Mouse (Mus musculus): ENCODE data around the gene Dnase2a. TPM values are rescaled to one million over a fixed set of nuclear protein-coding genes. Genes with fewer than 3 reads are reported as not detected.
"Not testable (repeated sequence)": the region's sequence is repeated elsewhere in the genome, so short reads cannot be mapped to it uniquely, and the experiment has no call there.

Dnase2a gene
- total RNA-seq, 2 experiments from 2014 or later = 5.7 to 6.2 TPM

DNA sequence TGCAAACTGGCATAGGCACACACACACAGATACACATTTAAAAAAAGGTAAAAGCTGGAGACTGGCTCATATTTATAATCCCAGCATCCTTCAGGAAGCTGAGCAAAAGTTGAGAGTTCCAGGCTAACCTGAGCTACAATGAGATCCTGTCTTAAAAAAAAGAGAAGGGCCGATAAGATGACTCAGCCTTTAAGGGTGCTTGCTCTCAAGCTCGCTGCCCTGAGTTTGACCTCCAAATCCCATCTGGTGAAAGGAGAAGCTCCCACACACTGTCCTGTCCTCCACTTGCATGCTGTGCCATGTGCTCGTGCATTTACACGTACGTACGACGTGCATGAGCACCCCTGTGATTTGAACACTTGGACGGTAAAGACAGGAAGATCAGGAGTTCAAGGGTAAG lies 867 bp upstream of the Dnase2a start:
- DNase-seq = no peak

DNA sequence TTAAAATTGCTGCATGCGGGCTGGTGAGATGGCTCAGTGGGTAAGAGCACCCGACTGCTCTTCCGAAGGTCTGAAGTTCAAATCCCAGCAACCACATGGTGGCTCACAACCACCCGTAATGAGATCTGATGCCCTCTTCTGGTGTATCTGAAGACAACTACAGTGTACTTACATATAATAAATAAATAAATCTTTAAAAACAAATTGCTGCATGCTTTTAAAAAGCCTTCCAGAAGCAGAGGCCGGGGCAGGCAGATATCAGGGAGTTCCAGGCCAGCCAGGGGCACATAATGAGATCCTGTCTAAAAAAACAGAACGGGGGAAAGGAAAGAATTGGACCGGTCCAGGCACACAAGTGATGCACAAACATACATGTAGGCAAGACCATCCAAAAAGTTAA lies 381 bp upstream of the Dnase2a start:
- not testable (repeated sequence) for DNase-seq

DNA sequence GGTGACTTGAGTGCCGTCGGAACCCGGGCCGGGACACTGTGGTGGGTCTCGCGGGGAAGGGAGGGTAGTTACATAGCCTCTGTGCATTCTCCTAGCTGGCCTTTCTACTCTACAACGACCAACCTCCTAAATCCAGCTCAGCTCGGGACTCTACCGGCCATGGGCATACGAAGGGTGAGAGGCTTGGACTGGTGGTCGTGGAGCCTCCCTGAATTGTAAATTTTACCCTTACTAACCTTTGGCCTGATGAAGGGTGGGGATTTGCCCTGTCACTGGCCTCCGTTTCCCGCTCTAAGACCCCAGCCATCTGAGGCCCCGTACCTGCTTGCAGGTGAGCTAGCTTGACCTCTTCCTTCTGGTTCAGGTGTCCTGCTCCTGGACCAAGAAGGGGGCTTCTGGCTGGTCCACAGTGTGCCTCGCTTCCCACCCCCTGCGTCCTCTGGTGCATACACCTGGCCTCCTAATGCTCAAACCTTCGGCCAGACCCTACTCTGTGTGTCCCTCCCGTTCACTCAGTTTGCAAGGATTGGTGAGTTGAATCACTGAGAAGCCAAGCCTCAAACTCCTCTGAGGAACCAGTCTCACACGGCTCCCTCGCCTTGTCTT lies 905 bp downstream of the Dnase2a start:
- DNase-seq = no peak

DNA sequence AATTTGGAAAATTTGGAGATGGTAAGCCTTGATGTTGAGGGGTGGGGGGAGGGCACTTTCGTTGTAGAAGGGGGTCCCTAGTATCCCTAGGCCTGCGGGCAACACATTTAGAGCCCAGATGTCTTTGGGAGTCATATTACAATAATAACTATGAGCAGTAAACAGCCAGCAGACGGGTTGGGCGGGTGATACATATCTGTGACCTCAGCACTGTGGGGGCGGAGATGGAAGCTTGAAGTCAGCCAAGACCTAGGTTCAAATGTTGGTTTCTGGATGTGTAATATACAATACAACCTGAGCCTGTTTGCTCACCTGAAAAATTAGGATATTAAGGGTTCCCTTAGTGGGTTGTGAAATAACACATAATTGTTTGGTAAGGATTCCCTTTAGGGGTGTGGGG lies 1.6 kb downstream of the Dnase2a start:
- DNase-seq = no peak

DNA sequence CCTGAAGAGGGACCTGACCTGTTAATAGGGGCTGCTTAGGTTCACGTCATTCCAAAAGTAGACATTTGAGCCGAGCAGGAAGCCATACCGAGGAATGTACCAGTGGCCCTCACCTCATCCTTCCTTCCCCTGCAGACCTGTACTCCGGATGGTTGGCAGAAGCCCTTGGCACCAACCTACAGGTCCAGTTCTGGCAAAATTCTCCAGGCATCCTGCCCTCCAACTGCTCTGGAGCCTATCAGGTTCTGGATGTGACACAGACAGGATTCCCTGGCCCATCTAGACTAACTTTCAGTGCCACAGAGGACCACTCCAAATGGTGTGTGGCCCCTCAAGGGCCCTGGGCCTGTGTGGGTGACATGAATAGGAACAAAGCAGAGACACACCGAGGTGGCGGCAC lies 2.2 kb downstream of the Dnase2a start:
- no peak for DNase-seq

DNA sequence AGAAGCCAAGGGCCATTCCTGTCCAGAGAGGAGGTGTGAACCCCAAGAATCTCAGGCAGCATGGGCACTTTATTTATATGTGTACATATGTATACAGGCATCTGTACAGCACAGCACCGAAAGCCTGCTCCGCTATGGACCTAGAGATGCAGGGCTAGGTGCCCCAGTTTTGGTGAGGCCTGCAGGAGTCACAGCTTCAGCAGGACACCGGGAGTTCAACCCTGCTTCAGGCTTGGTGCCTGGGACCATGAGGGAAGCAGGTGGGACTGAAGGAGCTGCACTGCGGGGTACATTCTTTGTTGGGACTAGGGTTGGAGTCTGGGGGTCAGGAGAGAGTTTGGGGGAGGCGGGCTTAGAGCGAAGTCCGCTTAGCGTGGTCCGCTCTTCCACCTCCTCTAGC lies 3.5 kb downstream of the Dnase2a start:
- no peak for DNase-seq

DNA sequence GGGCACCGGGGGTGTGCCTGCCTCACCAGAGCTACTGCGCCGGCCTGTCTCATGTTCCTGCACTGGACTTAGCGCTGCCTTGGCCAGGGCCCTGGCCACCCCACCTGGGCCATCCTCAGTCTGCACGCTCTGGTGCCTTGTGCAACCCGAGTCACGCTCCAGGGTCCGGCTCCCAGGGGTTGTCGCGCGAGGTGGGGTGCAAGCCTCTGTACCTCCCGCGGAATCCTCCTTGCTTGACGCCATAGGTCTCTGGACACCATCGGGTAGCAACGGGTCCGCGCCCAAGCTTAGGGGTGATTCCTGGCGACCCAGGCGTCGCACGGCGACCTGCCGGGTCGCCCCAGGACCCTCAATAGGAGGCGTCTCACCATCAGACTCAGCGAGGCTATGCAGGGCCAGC lies 4.0 kb downstream of the Dnase2a start:
- DNase-seq = no peak

DNA sequence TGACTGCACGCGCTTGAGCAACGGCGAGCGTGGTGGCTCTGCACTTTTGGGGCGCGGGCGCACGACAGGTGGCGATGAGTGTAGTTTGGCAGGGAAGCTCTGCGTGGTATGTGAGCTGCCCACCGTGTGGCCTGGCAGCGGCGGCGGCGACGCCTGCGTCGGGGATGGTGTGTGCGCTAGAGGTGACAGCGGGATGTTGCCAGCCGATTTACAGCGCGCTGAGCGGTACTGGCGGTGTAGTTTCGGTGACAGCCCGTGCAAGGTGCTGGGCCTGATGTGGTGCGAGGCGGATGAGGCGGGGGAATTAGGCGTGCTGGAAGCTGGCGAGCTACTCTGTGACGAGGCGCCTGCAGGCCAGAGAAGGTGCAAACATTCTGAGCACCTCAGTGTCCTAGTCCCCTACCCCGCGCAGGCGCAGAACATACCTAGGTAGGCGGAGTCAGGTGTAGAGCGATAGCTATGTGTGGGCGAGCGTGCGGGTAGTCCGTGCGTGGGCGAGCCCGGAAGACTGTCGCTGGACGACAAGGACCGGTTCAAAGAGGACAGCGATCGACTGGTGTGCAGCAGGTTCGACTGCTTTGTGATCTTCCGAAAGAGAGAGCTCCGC lies 4.6 kb downstream of the Dnase2a start:
- no peak for DNase-seq

DNA sequence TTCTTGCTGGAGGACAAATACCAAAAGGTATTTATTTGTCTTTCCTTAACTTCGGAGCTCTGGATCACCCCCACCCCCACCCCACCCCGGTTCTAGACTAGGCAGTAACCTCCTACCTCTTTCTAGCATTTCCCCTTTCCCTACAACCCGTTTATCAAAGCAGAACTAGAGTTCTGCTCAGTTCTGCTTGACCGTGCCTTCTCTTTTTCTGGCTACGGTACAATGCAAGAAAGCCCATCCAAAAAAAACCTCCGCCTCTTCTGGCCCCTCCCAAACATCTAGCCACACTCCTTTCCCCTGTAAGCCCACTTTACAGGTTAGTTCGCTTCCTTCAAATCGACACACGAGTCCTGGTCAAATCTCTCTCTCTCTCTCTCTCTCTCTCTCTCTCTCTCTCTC lies 5.1 kb downstream of the Dnase2a start:
- no peak for DNase-seq

DNA sequence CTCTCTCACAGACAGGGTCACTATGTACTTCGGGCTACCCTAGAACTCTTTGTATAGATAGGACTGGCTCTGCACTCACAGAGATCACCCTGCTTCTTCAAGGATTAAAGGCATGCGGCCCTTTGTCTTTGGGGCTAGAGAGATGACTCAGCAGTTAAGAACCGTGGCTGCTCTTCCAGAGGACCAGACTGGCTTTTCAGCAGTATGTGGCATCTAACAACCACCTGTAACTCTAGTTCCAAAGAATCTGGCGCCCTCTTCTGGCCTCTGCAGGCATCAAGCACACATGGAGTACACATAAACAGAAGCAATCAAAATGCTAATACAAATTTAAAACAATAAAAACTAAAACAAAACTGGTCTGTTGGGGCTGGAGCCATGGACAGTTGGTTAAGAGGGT lies 5.6 kb downstream of the Dnase2a start:
- no peak for DNase-seq

DNA sequence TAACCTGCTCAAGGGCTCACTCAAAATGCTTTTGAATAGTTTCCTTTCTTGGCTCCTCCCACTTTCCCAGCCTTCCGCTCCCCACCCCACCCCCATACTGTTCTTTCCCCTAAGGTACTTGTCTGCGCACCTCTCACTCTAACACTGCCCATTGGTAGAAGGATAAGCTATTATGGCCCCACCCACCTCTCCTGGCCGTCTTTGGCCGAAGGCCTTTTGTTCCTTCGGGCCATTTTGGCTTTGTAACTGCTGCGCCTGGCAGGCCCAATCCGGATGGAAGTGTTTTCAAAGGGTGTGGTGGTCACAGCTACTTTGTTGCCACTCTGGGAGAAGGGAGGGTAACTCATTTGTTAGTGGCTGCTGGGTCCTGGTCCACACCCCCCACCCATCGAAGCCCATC lies 6.9 kb downstream of the Dnase2a start:
- no peak for DNase-seq

DNA sequence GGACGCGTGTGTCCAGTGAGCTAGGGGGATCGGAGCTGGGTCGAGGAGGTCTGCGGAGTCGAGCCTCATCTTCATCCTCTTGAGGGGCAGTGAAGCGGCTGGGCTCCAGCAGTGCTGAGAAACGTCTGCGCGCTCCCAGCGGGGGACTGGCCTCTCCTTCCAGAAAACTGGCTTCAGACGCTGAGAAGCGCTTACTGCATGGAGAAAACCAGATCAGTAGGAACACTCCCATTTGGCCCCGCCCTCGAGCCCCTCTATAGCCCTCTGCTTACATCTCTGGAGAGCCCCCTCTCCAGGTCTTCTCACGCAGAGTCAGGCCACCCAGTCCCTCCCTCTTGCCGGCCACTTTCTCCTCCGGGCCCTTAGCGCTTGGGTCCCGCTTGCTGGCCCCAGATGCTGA lies 9.4 kb downstream of the Dnase2a start:
- no peak for DNase-seq

DNA sequence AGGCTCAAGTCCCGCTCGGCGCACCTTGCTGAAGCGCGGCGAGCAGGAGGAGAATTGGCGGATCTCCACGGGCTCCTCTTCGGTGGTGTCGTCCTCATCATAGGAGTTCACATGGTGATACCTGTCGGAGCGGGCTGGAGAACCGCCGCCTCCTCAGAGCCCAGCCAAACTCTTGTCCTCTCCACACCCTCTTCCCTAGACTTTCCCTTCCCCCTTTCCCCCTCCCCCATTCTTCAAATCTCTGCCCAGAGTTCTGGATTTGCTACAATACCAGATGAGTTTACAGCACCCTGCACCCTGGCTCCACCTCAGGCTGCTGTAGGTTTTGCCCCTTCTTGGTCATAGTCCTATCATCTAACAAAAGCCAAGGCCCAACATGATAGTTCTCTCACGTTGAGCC lies 10.3 kb downstream of the Dnase2a start:
- no peak for DNase-seq

DNA sequence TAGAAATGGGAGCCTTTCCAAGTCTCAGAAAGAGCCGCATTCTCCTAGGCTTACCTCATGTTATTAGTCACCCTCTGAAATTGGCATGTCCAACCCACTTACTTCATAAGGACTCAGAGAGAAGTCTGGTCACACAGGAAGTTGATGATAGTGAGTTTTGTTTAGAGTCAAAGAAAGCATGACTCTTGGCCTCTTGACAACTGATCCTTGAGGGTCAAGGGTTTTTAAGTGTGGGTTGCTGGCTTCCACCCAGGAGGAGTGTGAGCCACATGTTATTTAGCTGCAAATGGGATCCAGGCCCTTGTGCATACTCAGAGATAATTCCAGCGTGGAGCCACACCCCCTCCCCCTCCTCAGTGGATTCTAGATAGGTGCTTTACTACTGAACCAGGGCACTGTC lies 13.2 kb downstream of the Dnase2a start:
- DNase-seq = no peak

DNA sequence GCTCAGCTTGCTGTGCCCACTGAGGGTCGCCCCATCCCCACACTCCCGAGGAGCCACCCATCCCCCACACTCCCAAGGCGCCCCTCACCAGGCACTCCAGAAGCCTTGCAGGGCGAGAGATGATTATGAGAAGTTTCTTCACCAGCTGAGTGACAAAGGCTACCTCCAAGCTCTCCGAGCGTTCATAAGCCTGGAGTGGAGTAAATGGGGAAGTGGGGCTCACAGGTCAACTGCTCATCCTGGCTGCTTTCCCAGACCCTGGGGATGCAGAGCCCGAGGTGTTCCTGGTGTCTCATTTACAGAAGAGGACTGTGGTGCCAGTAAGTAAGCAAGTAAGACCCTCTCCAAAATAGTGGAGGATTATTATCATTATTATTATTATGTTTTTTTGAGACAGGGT lies 17.2 kb downstream of the Dnase2a start:
- no peak for DNase-seq

DNA sequence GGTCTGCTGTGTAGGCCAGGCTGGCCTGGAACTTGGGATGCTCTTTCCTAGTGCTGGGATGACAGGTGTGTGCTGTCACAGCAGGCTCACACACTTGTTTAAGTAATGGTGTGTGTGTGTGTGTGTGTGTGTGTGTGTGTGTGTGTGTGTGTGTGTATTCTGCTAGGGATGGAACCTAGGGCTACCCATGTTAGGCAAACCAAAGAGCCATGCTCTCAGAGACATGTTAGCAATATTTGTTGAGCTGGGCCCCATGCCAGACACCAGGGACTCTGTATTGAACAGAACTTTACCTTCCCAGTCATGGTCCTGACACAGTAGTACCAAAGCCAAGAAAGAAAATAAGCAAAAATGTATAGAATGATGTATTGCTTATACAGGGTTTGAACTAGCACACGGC lies 19.2 kb downstream of the Dnase2a start:
- DNase-seq = no peak

DNA sequence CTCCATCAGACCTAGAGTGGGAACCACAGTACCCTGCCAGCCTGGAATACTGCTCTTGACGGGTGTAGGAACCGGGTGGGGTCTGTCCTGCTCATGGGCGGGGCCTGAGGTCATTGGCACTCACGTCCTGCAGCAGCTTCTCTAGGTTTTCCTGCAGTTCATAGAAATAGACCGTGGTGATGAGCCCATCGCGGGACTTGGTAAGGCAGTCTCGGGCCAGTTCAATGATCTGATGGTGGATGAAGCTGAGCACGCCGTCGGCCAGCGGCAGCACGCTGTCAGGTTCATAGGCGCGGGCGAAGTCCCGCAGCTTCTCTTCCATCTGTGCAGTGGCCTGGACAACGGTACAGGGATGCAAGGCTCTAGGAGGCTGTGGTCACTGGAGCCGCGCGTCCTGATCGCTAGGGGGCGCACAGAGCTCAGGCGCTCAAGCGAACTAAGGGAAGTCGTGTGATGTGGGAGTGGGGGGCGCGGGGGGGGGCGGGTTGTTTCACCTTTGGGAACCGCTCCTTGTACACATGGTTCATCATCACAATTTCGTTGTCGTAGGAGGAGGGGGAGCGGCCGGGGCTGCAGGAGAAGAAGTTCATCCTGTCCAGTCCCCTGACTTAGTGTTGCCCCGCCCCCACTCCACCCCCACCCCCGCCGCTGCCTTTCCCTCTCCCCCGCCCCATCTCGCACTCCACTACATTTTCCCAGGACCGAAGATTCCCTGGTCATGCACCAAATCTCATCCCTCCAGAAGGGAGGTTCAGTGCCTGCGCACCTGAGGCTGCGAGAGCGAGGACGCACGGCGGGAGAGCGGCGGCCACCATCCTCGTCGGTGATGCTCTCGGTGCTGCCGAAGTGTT lies 20.3 kb downstream of the Dnase2a start:
- DNase-seq = peak; percentile 74

DNA sequence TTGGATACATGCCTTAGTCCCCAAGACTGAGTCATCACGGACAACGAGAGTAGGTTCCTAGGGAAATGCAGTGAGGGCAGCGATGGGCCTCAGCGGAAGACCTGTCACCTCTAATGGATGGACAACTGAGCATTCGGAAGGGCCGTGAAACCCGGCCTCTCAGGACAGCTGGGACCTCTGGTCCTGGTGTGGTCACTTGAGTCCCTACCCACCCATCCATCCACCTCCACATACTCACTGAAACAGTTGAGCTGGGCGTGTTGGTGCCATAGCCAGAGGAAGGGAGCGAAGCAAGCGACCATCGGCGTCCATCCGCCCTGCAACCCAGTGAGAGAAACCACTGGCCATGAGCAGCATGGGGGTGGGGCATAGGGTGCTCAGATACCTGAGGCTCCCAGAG lies 22.2 kb downstream of the Dnase2a start:
- DNase-seq = no peak

DNA sequence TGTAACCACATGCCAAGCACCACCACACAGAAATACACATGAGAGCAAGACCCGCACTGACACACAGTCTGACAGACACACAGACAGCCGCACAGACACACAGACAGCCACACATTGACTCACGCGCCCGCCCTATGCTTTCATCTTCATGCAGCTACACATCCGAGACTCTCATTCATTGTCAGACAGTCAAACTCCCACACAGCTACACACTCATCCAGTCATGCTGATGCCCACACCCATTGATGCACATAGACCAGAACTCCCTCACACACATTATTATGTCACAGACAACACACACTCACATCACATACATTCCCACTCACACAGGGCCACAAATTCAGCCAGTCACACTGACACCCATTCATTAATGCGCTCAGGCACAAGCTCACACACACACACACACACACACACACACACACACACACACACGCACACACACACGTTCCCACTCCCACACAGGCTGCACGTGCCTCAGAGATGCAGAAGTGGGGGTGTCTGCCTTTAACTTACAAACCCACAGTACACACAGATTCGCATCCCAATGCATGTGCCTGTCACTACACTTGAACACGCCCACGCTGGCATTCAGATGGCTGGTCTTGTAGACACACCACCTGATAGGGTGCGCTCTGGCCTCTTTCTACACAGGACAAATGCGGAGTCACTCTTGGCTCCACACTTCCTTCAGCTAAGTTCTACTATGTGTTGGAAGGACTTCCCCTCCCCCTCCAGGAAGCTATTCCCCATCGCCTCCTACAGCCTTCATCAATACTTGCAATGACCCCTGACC lies 25.6 kb downstream of the Dnase2a start:
- DNase-seq = no peak

DNA sequence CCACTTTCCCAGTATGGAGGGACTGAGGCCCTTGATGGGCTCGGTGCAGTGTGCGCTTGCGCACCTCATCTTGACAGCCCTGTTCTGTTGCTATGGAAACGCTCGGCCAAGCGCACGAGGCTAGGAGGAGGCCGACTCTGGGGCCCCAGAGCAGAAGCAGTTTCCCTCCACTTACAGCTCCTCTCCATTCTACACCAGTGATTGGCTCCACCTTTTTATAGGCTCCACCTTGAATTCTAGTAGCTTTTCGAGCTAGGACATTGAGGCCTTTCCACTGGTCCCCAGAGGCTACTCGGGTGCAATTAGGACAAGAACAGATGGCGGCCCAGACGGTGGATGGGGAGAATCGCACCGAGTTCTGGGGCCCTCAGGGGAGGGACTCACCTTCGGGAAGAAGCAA lies 26.5 kb downstream of the Dnase2a start:
- DNase-seq = no peak

DNA sequence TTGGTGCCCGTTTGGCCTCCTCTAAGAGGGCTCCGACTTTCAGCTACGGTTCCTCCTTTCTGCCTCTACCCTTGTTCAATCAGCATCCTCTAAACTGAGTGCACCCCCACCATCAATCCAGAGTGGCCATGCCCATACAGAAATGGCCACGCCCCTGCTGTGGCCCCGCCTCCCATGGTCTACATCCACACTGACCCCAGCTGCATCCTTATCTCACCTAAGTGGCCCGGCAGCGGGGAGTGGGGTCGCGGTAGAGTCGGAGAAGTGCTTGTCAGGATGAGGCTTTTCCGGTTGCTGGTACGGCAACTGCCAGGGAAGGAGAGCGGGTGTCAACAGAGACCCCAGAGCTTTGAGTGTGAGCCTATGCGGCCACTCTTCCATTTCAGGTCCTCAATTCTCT lies 27.1 kb downstream of the Dnase2a start:
- DNase-seq = no peak

DNA sequence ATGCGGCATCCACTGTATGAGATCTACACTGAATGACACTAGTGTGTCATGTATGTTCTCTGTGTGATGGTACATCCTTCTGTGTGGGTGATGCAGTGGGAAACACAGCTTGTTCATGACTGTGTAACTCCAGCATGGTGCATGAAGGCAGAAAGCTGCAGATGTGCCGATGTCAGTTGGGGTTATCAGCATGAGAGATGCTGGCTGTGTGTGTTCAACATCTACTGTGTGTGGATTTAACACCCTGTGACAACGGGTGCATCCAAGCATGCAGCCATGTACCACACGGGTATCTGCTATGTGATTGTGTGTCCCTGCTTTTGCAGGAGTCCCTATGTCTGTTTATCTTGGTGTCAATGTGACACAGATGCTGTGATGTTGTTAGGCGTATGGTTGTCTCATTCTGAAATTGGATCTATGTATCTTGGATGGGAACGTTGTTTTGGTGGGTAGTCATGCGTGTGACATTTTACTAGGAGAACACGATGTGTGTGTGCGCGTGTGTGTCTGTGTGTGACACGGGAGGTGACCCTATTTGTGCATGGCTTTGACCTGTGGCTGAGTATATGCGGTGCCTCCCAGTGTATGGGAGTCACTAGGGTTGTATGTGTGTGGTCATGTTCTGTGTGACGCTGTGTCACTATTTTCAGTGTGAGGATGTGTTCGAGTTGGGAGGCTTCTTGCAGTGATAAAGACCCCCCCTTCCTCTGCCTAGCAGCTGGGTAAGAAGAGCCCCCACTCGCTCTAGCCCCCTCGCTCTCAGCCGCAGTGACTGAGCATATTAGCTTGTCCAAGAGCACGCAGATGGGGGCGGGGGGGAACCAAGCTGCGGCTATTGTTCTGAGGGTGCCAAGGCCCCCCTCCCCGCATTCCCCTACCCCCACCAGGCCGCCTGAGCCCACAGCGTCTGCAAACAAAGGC lies 27.9 kb downstream of the Dnase2a start:
- no peak for DNase-seq
